Mouse (Mus musculus): Measurements from ENCODE around the gene Pcna. TPM values are rescaled to one million over a fixed set of nuclear protein-coding genes. Genes with fewer than 3 reads are reported as not detected.
"Not testable (repeated sequence)": the region's sequence is repeated elsewhere in the genome, so short reads cannot be mapped to it uniquely, and the experiment has no call there.

The Pcna gene
- total and polyA plus RNA-seq, 2 experiments from 2014 or later, result 124 to 141 TPM

DNA sequence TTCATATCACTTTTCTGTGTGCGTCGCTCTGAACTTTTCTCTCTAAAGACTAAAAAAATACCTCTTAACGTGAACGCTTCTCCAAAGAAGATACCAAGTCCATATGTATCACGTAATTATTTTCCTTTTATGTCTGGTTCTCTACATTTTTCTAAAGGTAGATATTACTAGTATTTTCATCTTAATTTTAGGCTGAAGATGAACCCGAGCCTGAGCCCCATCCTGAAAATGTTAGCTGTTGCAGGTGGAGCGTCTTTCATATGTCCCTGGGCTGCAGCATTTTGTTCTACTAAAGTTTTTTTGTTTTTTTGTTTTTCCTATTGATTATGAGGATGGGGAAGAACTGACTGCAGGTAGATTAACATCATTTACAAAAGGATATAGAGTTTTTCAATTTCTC is 489 bp upstream of the Pcna start:
- Histone ChIP-seq H3K9me3 (ENCODE audit: low read length) (no peaks in the 10 kb centered on the region), H3K4me1 (ENCODE audit: insufficient read depth) (peaks cover 5% of the 10 kb centered on the region), H3K9ac (peak overlapping the region; percentile 53), H3K4me2 (ENCODE audit: low read depth) (peak overlapping the region; percentile 55), H3K36me3 (ENCODE audit: insufficient read depth) (0 out of 2 replicates have a peak, but pooled peaks cover 6% of the 10 kb centered on the region), H3K27me3 (ENCODE audit: insufficient read depth, low read length) (no peaks in the 10 kb centered on the region), H3K4me3 (ENCODE audit: low read depth, low read length) (peak overlapping the region; percentile 41), H3K27ac (ENCODE audit: low read depth, low read length) (no peak overlapping the region)
- DNase-seq (no peak), ATAC-seq (no peak)
- TF ChIP-seq CTCF (IDR thresholded peaks at IDR 0.05; ENCODE audit: low read depth), result no peak
- WGBS, result under 1% methylated on average over 7 of the region's 7 CpGs

DNA sequence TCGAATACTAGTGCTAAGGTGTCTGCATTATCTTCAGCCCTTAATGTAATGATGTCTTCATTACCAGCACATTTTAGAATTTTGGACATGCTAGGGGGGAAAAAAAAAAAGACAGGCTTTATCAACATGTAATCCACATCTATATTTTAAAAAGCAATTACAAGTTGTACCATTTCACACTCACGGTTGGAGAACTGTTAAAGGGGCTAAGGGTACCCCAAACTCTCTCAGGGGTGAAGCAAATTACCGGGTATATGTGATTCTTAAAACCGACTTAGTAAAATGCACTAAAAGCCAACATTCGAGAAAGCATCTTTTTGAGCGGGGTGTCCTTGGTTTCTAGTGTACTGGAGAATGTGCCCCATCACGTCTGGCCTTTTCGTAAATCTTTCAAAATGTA is 1.2 kb downstream of the Pcna start:
- H3K36me3 ChIP-seq (ENCODE audit: insufficient read depth), result 0 out of 2 replicates have a peak, but pooled peaks cover 6% of the 10 kb centered on the region
- H3K4me2 ChIP-seq (ENCODE audit: low read depth), result peak overlapping the region; percentile 55
- H3K27ac ChIP-seq (ENCODE audit: low read depth, low read length), result no peak overlapping the region
- H3K27me3 ChIP-seq (ENCODE audit: insufficient read depth, low read length), result no peaks in the 10 kb centered on the region
- peak overlapping the region; percentile 53 for H3K9ac ChIP-seq
- no peak for ATAC-seq
- H3K4me3 ChIP-seq (ENCODE audit: low read depth, low read length), result peak overlapping the region; percentile 41
- peaks cover 9% of the 10 kb centered on the region for H3K4me1 ChIP-seq (ENCODE audit: insufficient read depth)
- no peak for DNase-seq
- WGBS, result 6% methylated on average over 8 of the region's 8 CpGs
- H3K9me3 ChIP-seq (ENCODE audit: low read length), result no peaks in the 10 kb centered on the region
- TF ChIP-seq CTCF (IDR thresholded peaks at IDR 0.05; ENCODE audit: low read depth), result no peak

DNA sequence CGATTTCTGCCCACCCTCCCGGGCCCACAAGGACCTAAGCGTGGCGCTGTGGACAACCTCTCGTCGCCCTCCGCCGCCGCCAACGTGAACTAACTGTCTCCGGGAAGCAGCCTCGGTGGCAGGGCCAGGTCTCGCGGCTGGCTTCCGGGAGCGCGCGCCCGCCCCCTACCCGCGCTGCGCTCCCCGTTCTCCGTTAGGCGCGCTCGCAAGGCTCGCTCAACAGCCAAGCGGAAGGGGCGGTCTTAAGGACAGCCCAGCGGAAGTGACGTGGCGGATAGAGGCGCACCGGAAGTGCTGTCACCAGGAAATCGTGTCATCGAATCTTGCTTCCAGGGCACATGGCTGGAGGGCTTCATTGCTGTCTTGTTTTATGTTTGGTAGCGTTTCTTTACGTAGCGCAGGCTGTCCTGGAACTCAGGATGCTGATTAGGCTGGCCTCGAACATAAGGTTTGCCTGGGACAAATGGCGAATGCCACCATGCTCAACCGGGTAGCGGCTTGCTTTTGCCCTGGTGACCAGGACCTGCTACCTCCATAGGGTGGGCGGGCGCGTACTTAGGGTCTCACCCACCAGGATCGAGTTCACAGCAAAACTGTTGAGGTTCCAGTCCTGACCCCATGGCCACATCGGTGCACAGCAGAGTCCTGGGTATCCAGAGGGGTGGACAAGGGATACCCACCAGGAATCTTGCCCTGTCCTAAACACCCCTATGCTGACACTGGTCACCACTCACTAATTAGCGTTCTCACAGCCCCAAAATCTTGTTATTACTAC is 5.4 kb downstream of the Pcna start, which contains the start of gene Tmem230:
Tmem230 (minus strand) TSS at position 269 of the 775 bp plus-strand sequence.
- H3K36me3 ChIP-seq (ENCODE audit: insufficient read depth), result peaks cover 15% of the 10 kb centered on the region; the same call in 1 of the 2 replicates
- WGBS, result 9% methylated on average over 50 of the region's 50 CpGs
- no peaks in the 10 kb centered on the region for H3K27me3 ChIP-seq (ENCODE audit: insufficient read depth, low read length)
- H3K27ac ChIP-seq (ENCODE audit: low read depth, low read length), result peak within 1 kb of the TSS; percentile 85
- peak; percentile 94 for ATAC-seq
- peaks cover 12% of the 10 kb centered on the region for H3K4me1 ChIP-seq (ENCODE audit: insufficient read depth)
- peak; percentile 99 for DNase-seq
- TF ChIP-seq CTCF (IDR thresholded peaks at IDR 0.05; ENCODE audit: low read depth), result peak; percentile 54
- H3K4me3 ChIP-seq (ENCODE audit: low read depth, low read length), result peak within 1 kb of the TSS; percentile 54
- peak within 1 kb of the TSS; percentile 64 for H3K9ac ChIP-seq
- H3K4me2 ChIP-seq (ENCODE audit: low read depth), result peak within 1 kb of the TSS; percentile 74
- no peaks in the 10 kb centered on the region for H3K9me3 ChIP-seq (ENCODE audit: low read length)

DNA sequence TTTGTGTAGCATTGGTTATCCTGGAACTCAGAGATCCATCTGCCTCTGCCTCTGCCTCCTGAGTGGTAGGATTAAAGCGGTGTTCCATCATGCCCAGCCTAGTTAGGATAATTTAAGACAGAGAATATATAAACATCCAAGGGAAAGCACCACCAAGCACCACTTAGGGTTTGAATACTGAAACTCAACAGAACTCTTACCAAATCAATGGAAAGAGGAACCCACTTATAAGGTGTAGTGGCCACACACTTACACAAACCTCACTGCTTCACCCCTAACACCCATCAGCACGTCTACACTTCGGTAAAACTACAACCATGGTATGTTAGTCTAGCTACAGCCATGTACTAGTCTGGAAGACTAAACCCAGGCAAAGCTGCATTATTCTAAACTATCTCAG is 9.7 kb downstream of the Pcna start:
- H3K36me3 ChIP-seq (ENCODE audit: insufficient read depth), result peaks cover 10% of the 10 kb centered on the region; the same call in 1 of the 2 replicates
- H3K27ac ChIP-seq (ENCODE audit: low read depth, low read length), result no peak overlapping the region
- H3K27me3 ChIP-seq (ENCODE audit: insufficient read depth, low read length), result no peaks in the 10 kb centered on the region
- TF ChIP-seq CTCF (IDR thresholded peaks at IDR 0.05; ENCODE audit: low read depth), result no peak
- H3K4me3 ChIP-seq (ENCODE audit: low read depth, low read length), result no peak overlapping the region
- H3K4me1 ChIP-seq (ENCODE audit: insufficient read depth), result 0 out of 2 replicates have a peak, but pooled peaks cover 7% of the 10 kb centered on the region
- no peaks in the 10 kb centered on the region for H3K9me3 ChIP-seq (ENCODE audit: low read length)
- ATAC-seq (no peak), DNase-seq (no peak)
- no peak overlapping the region for H3K4me2 ChIP-seq (ENCODE audit: low read depth)
- 91% methylated on average over 3 of the region's 3 CpGs for WGBS
- no peak overlapping the region for H3K9ac ChIP-seq

DNA sequence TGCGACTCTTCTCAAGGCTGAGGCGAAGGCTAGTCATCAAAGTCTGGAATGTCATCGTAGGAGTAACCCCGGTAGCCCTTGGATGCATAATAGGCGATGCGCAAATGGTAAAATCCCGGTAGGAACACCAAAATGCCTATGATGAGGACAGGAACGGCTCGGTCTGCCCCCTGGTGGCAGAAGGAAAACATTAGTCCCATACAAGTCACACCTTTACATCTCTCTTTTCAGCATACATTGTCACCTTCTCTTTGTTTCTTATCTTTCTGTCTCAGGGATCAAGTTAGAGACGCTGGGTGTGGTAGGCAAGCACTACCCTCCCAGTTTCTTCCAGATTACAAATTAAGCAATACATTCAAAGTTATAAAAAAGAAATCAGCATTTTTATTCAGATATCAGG is 12.7 kb downstream of the Pcna start:
- H3K36me3 ChIP-seq (ENCODE audit: insufficient read depth); H3K4me2 ChIP-seq (ENCODE audit: low read depth); H3K9ac ChIP-seq; H3K27me3 ChIP-seq (ENCODE audit: insufficient read depth, low read length); H3K9me3 ChIP-seq (ENCODE audit: low read length); H3K27ac ChIP-seq (ENCODE audit: low read depth, low read length); H3K4me3 ChIP-seq (ENCODE audit: low read depth, low read length); H3K4me1 ChIP-seq (ENCODE audit: insufficient read depth): not testable (repeated sequence)
- ATAC-seq (peak; percentile 51; the same call in 1 of the 2 replicates), DNase-seq (peak; percentile 70)
- peak; percentile 75 for TF ChIP-seq CTCF (IDR thresholded peaks at IDR 0.05; ENCODE audit: low read depth)
- WGBS, result 26% methylated on average over 8 of the region's 10 CpGs

DNA sequence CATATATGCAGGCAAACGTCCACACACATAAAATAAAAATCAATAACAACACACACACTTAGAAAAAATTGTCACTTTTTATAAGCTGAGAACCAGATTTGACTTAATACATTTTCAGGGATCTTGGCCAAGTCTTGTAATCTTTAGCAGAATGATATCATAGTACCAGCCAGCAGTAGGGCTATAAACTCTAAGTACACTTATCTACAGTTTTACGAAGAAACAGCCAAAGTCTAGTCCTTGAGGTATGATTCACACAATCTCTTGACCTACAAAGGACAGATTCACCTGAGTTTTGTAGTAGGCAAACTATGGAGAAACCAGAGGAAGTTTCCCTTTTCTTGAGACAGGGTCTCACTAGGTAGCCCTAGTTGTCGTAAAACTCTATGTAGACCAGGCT is 13.7 kb downstream of the Pcna start:
- WGBS, result 91% methylated on average over 3 of the region's 3 CpGs
- not testable (repeated sequence) for H3K9me3 ChIP-seq (ENCODE audit: low read length); H3K4me2 ChIP-seq (ENCODE audit: low read depth); DNase-seq; H3K4me1 ChIP-seq (ENCODE audit: insufficient read depth); H3K27ac ChIP-seq (ENCODE audit: low read depth, low read length); H3K36me3 ChIP-seq (ENCODE audit: insufficient read depth); ATAC-seq; H3K9ac ChIP-seq; H3K4me3 ChIP-seq (ENCODE audit: low read depth, low read length); H3K27me3 ChIP-seq (ENCODE audit: insufficient read depth, low read length)

DNA sequence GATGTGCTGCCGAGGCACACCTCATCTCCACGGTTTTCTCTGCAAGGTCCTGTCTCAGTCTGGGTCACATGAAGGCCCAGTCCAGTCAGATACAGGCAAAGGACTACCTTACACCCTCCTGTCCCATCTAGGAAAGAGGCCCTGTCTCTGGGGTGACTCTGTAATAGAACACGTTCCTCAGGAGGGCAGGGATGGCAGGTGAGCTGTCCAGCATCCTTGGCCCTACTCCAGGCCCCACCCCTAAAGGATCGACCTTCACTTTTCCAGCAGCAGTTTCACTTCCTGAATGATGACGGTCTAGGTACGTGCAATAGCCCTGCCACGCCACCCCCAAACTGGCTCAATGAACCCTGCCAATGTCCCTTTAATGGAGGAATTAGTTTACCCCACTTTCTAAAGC is 17.1 kb downstream of the Pcna start:
- Histone ChIP-seq H3K9ac (no peak overlapping the region), H3K9me3 (ENCODE audit: low read length) (no peaks in the 10 kb centered on the region), H3K4me3 (ENCODE audit: low read depth, low read length) (no peak overlapping the region), H3K4me2 (ENCODE audit: low read depth) (no peak overlapping the region), H3K4me1 (ENCODE audit: insufficient read depth) (no peaks in the 10 kb centered on the region), H3K27me3 (ENCODE audit: insufficient read depth, low read length) (no peaks in the 10 kb centered on the region), H3K27ac (ENCODE audit: low read depth, low read length) (no peak overlapping the region), H3K36me3 (ENCODE audit: insufficient read depth) (no peaks in the 10 kb centered on the region)
- 77% methylated on average over 7 of the region's 7 CpGs for WGBS
- no peak for DNase-seq
- ATAC-seq, result no peak
- TF ChIP-seq CTCF (IDR thresholded peaks at IDR 0.05; ENCODE audit: low read depth), result no peak
